Mouse (Mus musculus): Measurements from ENCODE around the gene Calhm2.

- TF ChIP-seq GATA1 (IDR thresholded peaks at IDR 0.05; ENCODE audit: low read length) = no peak
- no peak for TF ChIP-seq TAL1 (IDR thresholded peaks at IDR 0.05; ENCODE audit: low read length)
Measured at GRCm38 (mm10) chr19:47168793-47169412, 30.8 kb upstream of the Calhm2 start.

Measured in erythroblast, embryonic 14.5 days (primary cell).